Mouse (Mus musculus): ENCODE data around the gene Col9a1.

- TF ChIP-seq CTCF (IDR thresholded peaks at IDR 0.05; ENCODE audit: extremely low read depth, insufficient read depth, insufficient read length, insufficient replicate concordance) (no peak), POLR2A (IDR thresholded peaks at IDR 0.05; ENCODE audit: low read depth, low read length) (no peak)
Measured at GRCm38 (mm10) chr1:24171898-24172297, 5.5 kb upstream of the Col9a1 start.

Measured in spleen, adult 2 months (tissue).